11 mouse cellular contexts compared by ENCODE assay signal in the genomic region with DNA sequence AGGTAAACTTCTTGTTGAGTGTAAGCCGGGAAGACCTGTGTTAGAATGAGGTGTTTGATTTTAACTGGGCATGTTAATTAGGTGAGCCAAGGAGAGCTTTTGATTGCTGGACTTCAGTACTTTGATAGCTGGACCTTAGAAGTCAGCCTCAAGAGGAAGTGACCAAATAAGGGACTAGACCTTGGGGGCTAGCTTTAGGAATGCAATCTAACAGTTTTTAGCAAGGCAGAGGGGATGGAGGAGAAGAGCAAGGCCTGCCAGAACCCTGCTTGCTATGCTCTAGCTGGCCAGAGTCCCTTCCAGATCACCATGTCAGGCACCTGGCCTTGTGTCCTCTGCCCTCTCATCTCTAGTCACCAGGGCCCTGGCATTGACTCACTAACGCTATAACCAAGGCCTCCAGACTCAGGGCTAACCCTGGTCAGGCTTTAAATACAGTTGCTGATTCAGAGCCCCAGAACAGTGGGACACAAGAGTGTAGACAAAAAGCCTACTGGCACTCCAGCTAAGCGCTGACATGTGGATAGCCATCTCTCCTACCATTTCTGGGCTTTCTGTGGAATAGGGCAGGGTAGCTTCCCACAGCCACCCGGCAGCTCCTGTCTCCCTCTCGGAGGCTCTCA. TPM values are rescaled to one million over a fixed set of nuclear protein-coding genes. Genes with fewer than 3 reads are reported as not detected.
DNase-seq lines count a peak whose midpoint lies in the region; ATAC-seq and TF ChIP-seq lines count a peak whose summit lies in the region.
"Had no signal": no experiment of that assay in that cellular context is flagged by ENCODE, and none has a peak within 500 bp of the region (broad histone marks: within the 10 kb centered on the region; RNA-seq: fewer than 3 reads in every experiment).

No protein-coding gene starts in this region.

- 87% methylated on average over 5 of the region's 5 CpGs for WGBS in hindbrain, embryonic 14.5 days
- WGBS in hindbrain, embryonic 11.5 days = 84% methylated on average over 5 of the region's 5 CpGs
- WGBS in intestine, postnatal 0 days = 71% methylated on average over 5 of the region's 5 CpGs

- no peak for TF ChIP-seq CTCF in intestine, postnatal 0 days (IDR thresholded peaks at IDR 0.05; ENCODE audit: low read depth)

- H3K9me3 ChIP-seq in hindbrain, embryonic 14.5 days (ENCODE audit: control insufficient read depth, low read length) = no peaks in the 10 kb centered on the region
- H3K9me3 ChIP-seq in hindbrain, embryonic 11.5 days (ENCODE audit: control insufficient read depth, low read length) = no peaks in the 10 kb centered on the region
- H3K9me3 ChIP-seq in intestine, postnatal 0 days (ENCODE audit: control insufficient read depth) = no peaks in the 10 kb centered on the region

- no peak for DNase-seq in hindbrain, embryonic 14.5 days (ENCODE audit: low spot score)
- no peak for DNase-seq in hindbrain, embryonic 11.5 days (ENCODE audit: low spot score)
- peak; percentile 35 for DNase-seq in MN1 (ENCODE audit: low spot score)
- DNase-seq in adrenal gland, postnatal 25 days = peak; percentile 52
- no peak for DNase-seq in natural killer cell, adult 2 months (ENCODE audit: low spot score in 2 of 2)
- DNase-seq in embryo, embryonic 10.5 days (ENCODE audit: low spot score) = no peak
- DNase-seq: kidney, postnatal 10 days; thymus, postnatal 25 days had no signal

- no peak overlapping the region for H3K4me3 ChIP-seq in hindbrain, embryonic 14.5 days (replicated peaks; ENCODE audit: low read length)
- no peak overlapping the region for H3K4me3 ChIP-seq in hindbrain, embryonic 11.5 days (ENCODE audit: low read depth, low read length)
- no peak overlapping the region for H3K4me3 ChIP-seq in intestine, postnatal 0 days (ENCODE audit: low read depth, low read length)
- H3K4me3 ChIP-seq: erythroblast, embryonic 14.5 days had no signal

- ATAC-seq in hindbrain, embryonic 14.5 days (ENCODE audit: low FRiP score) = no peak
- ATAC-seq in hindbrain, embryonic 11.5 days (ENCODE audit: low FRiP score) = no peak
- ATAC-seq in intestine, postnatal 0 days = no peak

- H3K4me2 ChIP-seq in hindbrain, embryonic 14.5 days (replicated peaks) = no peak overlapping the region
- H3K4me2 ChIP-seq in hindbrain, embryonic 11.5 days (replicated peaks; ENCODE audit: low read depth, low read length) = no peak overlapping the region
- no peak overlapping the region for H3K4me2 ChIP-seq in intestine, postnatal 0 days (replicated peaks; ENCODE audit: low read depth)

- peaks cover 3% of the 10 kb centered on the region; the same call in 1 of the 2 replicates for H3K4me1 ChIP-seq in hindbrain, embryonic 14.5 days (replicated peaks; ENCODE audit: control insufficient read depth, insufficient read depth, low read length)
- H3K4me1 ChIP-seq in hindbrain, embryonic 11.5 days (replicated peaks; ENCODE audit: control insufficient read depth, insufficient read depth, low read length) = no peaks in the 10 kb centered on the region
- no peaks in the 10 kb centered on the region for H3K4me1 ChIP-seq in intestine, postnatal 0 days (replicated peaks; ENCODE audit: control insufficient read depth, insufficient read depth, low read length)

- no peaks in the 10 kb centered on the region for H3K27me3 ChIP-seq in hindbrain, embryonic 14.5 days (ENCODE audit: control insufficient read depth, insufficient read depth, low read length)
- no peaks in the 10 kb centered on the region for H3K27me3 ChIP-seq in hindbrain, embryonic 11.5 days (ENCODE audit: control insufficient read depth, insufficient read depth, low read length)
- no peaks in the 10 kb centered on the region for H3K27me3 ChIP-seq in intestine, postnatal 0 days (replicated peaks; ENCODE audit: control insufficient read depth, insufficient read depth, low read length)

- no peak overlapping the region for H3K9ac ChIP-seq in hindbrain, embryonic 14.5 days
- no peak overlapping the region for H3K9ac ChIP-seq in hindbrain, embryonic 11.5 days (ENCODE audit: low read depth, low read length)
- no peak overlapping the region for H3K9ac ChIP-seq in intestine, postnatal 0 days (ENCODE audit: low read depth, low read length)

- peak overlapping the region; percentile 57; the same call in 1 of the 2 replicates for H3K27ac ChIP-seq in hindbrain, embryonic 14.5 days
- H3K27ac ChIP-seq in hindbrain, embryonic 11.5 days (ENCODE audit: low read depth, low read length) = no peak overlapping the region
- H3K27ac ChIP-seq in intestine, postnatal 0 days (ENCODE audit: low read depth, low read length) = 0 out of 2 replicates have a peak overlapping the region, but pooled peaks have one; percentile 28

- H3K36me3 ChIP-seq in hindbrain, embryonic 14.5 days (replicated peaks; ENCODE audit: control insufficient read depth, insufficient read depth) = no peaks in the 10 kb centered on the region
- no peaks in the 10 kb centered on the region for H3K36me3 ChIP-seq in hindbrain, embryonic 11.5 days (ENCODE audit: control insufficient read depth, insufficient read depth, low read length)
- no peaks in the 10 kb centered on the region for H3K36me3 ChIP-seq in intestine, postnatal 0 days (ENCODE audit: control insufficient read depth, insufficient read depth)

RNA-seq across cellular contexts. Expression of gene Hs1bp3, which starts 45.2 kb away (rescaled TPM):
- polyA plus RNA-seq in hindbrain, embryonic 14.5 days (2014; fragmentation: Nextera tagmentation; extraction: Ambion mirVana) = 5.9 and 6.2 TPM in 2 replicates
- 6.9 TPM in 2 replicates for polyA plus RNA-seq in hindbrain, embryonic 11.5 days (2014; fragmentation: Nextera tagmentation; extraction: Ambion mirVana)
- 13.6 and 22.3 TPM in 2 replicates for total RNA-seq in adrenal gland, postnatal 25 days (2021)
- 20.5 and 22.2 TPM in 2 replicates for polyA plus RNA-seq in intestine, postnatal 0 days (2015; fragmentation: Nextera tagmentation; extraction: Ambion mirVana)

RNA-seq across cellular contexts. Expression of gene Gdf7, which starts 56.7 kb away (rescaled TPM):
- 0.14 and 0.67 TPM in 2 replicates for polyA plus RNA-seq in hindbrain, embryonic 14.5 days (2014; fragmentation: Nextera tagmentation; extraction: Ambion mirVana)
- polyA plus RNA-seq in hindbrain, embryonic 11.5 days (2014; fragmentation: Nextera tagmentation; extraction: Ambion mirVana) = 0.59 and 1.4 TPM in 2 replicates
- total RNA-seq in adrenal gland, postnatal 25 days (2021) = not detected in 2 replicates
- polyA plus RNA-seq in intestine, postnatal 0 days (2015; fragmentation: Nextera tagmentation; extraction: Ambion mirVana) = not detected in 2 replicates
- total RNA-seq: MEL had no signal
- polyA plus RNA-seq: erythroblast, embryonic 14.5 days had no signal

Comparison
In these comparisons a context has a peak if more than half of its experiments do, and no peak if none do; other contexts are left out.
1. DNase-seq: peak in MN1 (single experiment) and adrenal gland, postnatal 25 days (single experiment); none in hindbrain, embryonic 14.5 days (single experiment), hindbrain, embryonic 11.5 days (single experiment), natural killer cell, adult 2 months (0 of 2) and embryo, embryonic 10.5 days (single experiment).